Mouse (Mus musculus) fat pad, adult 2 months (tissue): ENCODE data around the gene Drosha.
"Not testable (repeated sequence)": the region's sequence is repeated elsewhere in the genome, so short reads cannot be mapped to it uniquely, and the experiment has no call there.

ENCODE experiments used
- DNase-seq: peaks from one replicate; pipeline ENCODE4 v3.0.0-alpha.2; 2011; ENCODE audit warnings: low read depth, low spot score; ENCODE audit errors: extremely low read depth

Drosha gene

DNA sequence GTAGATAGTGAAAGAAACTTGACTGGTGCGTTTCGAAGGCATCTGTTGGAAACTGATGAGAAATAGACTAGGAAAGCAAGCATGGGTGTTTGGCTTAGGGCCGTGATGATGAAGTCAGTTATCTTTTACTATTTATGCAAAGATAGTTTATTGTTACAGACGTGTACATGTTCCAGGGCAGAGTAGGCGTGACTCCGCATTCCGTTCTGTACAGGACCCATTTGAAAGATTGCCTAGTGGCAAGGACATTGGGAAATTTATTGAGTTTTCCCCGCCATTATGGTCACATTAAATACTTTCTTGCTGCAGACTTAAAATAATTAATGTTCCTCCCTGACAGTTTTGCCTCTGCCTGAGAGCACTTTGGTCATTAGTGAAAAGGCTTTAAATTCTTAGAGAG lies 55.3 kb downstream of the Drosha start:
- DNase-seq: no peak

- no peak for DNase-seq
Measured at GRCm38 (mm10) chr15:12884855-12885254, 60.2 kb downstream of the Drosha start.

GRCm38 (mm10) chr15:12885361-12885760 lies 60.7 kb downstream of the Drosha start:
- DNase-seq: no peak

DNA sequence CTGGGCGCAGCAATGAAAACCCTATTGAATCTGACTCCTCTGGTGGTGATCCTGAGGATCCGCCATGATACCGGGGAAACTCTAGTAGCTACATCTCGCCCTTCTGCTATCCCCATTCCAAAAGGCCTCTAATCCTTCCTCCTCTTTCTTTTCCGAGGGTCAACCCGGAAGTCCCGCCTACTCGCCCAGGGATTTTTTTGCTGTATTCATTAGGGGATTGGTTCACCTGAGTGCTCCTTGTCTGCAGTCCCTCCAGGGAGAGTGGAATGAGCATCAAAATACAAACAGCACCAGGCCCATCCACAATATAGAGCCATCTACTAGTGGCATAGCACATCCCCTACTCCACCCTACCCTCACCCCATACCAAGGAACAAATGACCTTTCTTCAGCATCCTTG lies 62.6 kb downstream of the Drosha start:
- DNase-seq: no peak

GRCm38 (mm10) chr15:12888312-12888711 lies 63.7 kb downstream of the Drosha start:
- no peak for DNase-seq

DNA sequence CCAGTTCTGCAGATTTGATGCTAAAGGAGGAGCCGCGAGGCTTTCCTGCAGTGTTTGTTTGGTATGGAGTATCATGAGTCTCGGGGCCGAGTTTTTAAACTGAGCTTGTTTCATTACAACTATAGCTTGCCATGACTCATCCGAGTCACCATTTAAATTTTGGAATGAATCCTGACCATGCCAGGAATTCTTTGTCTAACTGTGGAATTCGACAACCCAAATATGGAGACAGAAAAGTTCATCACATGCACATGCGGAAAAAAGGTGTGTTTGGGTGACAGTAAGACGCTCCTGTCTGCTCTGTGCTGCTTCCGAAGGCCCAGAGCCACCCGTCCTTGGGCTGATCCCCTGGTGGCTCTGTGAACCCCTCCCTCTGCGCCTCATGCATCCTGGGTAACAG lies 65.3 kb downstream of the Drosha start:
- DNase-seq: no peak

DNA sequence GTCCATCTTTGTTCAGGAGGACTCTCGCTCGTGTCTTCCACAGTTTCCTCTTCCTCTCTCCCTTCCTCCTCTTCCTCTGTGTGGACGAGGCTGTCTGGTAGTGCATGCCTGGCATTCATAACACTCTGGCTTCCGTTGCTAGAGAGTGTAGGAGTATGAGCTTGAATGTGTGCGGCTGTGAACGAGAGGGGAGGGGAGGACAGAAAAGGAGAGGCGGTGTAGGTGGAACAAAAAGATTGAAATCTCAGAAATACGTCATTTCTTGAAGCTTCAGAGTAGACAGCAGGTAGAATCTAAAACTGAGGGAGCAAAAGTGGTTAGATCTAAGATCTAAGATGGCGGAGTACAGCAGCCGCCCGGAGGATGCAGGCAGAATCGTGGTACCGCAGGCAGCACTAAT lies 70.8 kb downstream of the Drosha start:
- DNase-seq: no peak

- DNase-seq: no peak
Measured at GRCm38 (mm10) chr15:12896022-12897009, 71.7 kb downstream of the Drosha start.

GRCm38 (mm10) chr15:12897831-12898230 lies 73.2 kb downstream of the Drosha start:
- DNase-seq: no peak

- DNase-seq: no peak
Measured at GRCm38 (mm10) chr15:12900428-12901196, 76.0 kb downstream of the Drosha start.

- DNase-seq: no peak
Measured at GRCm38 (mm10) chr15:12901197-12901570, 76.6 kb downstream of the Drosha start.

DNA sequence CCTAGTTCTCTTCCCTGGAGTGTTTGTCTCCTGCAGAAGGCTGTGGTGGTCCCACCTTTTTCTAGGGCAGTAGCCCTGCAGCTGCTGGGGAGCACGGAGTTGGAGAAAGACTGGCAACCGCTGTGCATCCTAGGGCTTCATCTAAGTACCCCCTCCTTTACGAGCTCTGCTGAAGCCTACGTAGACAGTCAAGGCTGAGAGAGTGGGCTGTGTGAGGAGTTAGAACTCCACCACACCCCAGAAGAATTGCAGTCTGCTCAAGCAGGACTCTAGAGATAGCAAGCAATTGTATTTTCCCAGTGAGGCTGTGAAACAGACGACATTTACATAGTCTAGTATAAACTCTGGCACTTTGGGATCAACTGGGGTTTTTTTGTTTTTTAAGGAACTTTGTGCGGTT lies 79.8 kb downstream of the Drosha start:
- DNase-seq: no peak

- DNase-seq: no peak
Measured at GRCm38 (mm10) chr15:12907962-12908719, 83.5 kb downstream of the Drosha start.

- DNase-seq: no peak
Measured at GRCm38 (mm10) chr15:12908720-12909028, 84.1 kb downstream of the Drosha start.

DNA sequence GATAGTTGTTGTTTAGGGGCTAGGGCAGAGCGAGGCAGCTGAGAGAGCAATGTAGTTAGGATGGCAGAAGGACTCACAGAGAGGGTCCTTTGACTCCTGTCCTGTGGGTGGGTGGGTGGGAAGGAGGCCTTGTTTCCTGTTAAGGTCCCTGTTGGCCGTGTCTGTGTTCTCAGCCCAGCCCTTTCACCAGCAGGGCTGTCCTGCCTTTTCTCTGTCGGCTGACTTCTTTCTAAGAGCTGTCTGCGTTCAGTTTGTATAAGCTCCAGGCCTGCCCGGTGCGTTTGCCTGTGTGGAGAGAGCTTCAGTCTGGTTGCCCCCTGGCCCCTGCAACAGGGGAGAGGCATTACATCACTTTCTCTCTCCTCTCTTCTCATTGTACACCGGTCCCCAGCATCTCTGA lies 84.6 kb downstream of the Drosha start:
- no peak for DNase-seq

- no peak for DNase-seq
Measured at GRCm38 (mm10) chr15:12911082-12911481, 86.5 kb downstream of the Drosha start.

DNA sequence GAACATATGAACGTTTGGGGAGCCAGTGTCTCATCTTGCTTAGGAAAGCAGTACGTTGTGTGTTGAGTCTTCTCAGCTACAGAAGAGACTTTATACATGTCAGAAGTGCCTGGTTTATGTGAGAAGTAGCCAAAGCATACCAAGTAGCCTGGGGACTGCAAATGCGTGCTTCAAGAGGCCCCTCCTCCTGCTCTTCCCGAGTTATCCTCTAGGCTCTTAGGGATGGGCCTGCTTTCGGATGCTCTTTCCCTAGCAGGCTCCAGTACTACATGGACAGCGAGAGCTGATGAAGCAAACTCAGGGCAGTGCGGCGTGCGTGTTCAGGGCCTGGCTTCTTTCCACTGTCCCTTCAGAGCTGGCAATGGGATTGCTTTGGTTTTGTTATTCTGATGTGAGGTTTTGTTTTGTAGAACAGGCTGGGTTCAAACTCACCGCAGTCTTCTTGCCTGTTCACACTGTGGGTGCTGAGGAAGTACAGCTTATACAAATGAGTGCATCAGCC lies 91.8 kb downstream of the Drosha start:
- DNase-seq: no peak

GRCm38 (mm10) chr15:12919326-12919966 lies 94.8 kb downstream of the Drosha start:
- not testable (repeated sequence) for DNase-seq

- no peak for DNase-seq
Measured at GRCm38 (mm10) chr15:12919967-12920870, 95.6 kb downstream of the Drosha start.

DNA sequence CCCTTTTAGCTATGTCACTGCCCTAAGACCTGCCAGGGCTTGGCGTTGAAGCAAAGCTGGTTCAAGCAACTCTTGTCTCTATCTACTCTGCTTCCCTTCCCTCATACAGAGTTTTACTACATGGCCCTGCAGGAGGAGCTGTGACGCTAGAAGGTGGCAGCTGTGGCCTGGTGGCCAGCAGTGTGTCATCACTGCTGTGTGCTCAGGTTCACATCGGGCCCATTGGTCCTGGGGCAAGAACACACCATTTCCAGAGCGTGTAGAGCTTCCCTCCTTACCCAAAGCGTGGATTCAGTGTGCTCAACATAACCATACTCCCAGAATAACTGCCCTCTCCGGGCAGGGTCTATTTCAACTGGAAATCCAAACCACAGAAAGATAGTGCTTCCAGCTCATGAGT lies 97.3 kb downstream of the Drosha start:
- no peak for DNase-seq
